Mouse (Mus musculus): Measurements from ENCODE around the gene Eddm3b. TPM values are rescaled to one million over a fixed set of nuclear protein-coding genes. Genes with fewer than 3 reads are reported as not detected.
A peak's percentile ranks its signal among the peaks of the same experiment; 100 is the strongest.
"Not testable (repeated sequence)": the region's sequence is repeated elsewhere in the genome, so short reads cannot be mapped to it uniquely, and the experiment has no call there.

Gene Eddm3b
- total RNA-seq, 2 experiments from 2014 or later: not detected

DNA sequence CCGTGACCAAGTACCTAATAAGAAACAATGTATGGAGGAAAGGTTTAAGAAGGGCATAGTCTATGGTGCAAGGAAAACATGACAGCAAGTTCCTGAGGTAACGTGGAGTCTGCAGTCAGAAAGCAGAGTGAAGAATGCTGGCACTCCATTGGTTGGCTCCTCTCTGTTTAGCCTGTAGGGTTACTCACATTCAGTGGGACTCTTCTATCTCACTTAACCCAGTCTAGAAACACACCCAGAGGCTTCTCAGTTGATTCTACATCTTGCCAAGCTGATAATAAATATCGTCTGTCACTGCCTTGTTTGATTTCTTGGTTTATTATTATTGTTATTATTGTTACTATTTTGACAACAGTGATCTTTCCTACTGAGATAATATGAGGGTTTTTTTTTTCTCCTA is 28.3 kb downstream of the Eddm3b start:
- DNase-seq (ENCODE audit: low spot score in 2 of 2): no peak

DNA sequence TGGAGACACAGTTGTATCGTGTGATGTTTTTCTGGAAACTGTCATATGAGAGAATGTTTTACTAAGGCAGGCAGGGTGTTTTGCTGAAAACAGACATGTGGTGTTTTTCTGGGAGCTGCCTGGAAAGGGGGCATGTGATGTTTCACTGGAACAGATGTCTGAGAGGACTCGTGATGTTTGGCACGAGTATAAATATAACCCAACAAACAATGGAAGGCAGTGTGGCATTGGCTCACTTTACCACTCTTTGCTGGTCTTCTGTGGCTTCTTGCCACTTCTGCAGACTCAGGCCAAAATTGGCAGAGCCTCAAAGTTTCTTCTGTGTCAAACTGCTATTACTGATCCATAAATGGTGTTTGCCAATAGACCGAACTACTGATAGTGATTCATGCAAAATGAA is 29.1 kb downstream of the Eddm3b start:
- peak; percentile 28 to 40 for DNase-seq (ENCODE audit: low spot score in 2 of 2)

- no peak for DNase-seq (ENCODE audit: low spot score in 2 of 2)
These were observed 29.7 kb downstream of the Eddm3b start for GRCm38 (mm10) chr14:51143937-51144336.

GRCm38 (mm10) chr14:51144451-51144850 is 30.2 kb downstream of the Eddm3b start:
- DNase-seq (ENCODE audit: low spot score in 2 of 2): no peak

GRCm38 (mm10) chr14:51145521-51145920 is 31.3 kb downstream of the Eddm3b start:
- no peak for DNase-seq (ENCODE audit: low spot score in 2 of 2)

- DNase-seq (ENCODE audit: low spot score in 2 of 2): no peak
These were observed 32.5 kb downstream of the Eddm3b start, which contains the start of gene Rnase1 for GRCm38 (mm10) chr14:51146685-51147084. TSS of gene Rnase1 (minus strand) at chr14:51146785.

GRCm38 (mm10) chr14:51148006-51148405 is 33.8 kb downstream of the Eddm3b start:
- DNase-seq (ENCODE audit: low spot score in 2 of 2): no peak

GRCm38 (mm10) chr14:51149164-51149563 is 34.9 kb downstream of the Eddm3b start:
- DNase-seq (ENCODE audit: low spot score in 2 of 2): no peak

DNA sequence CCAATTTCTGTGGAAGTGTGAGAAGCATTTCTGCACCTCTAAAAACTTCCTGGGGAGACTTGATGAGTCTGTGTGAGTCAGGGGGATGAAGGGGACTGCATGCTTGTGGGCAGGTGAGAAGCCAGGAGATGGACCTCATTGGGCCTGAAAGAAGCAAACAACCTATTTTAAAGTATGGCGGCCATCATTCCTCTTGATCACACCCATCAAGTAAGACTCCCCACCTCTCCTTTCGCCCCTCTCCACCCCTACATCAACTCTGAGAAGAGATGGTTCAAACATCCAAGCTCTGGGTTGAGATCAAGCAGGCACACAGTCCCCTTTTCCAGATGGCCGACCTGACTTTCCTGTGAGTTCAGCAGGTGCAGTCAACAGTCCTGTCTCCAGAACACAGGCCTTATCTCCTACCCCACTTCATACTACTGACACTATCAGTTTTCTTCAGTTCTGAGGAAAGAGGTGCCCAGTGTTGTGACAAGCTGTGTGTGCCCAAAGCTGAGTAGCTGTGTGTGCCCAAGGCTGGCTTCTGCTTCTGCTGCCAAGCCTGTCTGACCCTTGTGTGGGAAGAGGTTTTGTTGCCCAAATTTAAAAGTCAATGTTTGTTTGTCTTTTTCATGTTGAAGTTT is 36.1 kb downstream of the Eddm3b start:
- no peak for DNase-seq (ENCODE audit: low spot score in 2 of 2)

GRCm38 (mm10) chr14:51152249-51152870 is 38.1 kb downstream of the Eddm3b start:
- DNase-seq (ENCODE audit: low spot score in 2 of 2): no peak

DNA sequence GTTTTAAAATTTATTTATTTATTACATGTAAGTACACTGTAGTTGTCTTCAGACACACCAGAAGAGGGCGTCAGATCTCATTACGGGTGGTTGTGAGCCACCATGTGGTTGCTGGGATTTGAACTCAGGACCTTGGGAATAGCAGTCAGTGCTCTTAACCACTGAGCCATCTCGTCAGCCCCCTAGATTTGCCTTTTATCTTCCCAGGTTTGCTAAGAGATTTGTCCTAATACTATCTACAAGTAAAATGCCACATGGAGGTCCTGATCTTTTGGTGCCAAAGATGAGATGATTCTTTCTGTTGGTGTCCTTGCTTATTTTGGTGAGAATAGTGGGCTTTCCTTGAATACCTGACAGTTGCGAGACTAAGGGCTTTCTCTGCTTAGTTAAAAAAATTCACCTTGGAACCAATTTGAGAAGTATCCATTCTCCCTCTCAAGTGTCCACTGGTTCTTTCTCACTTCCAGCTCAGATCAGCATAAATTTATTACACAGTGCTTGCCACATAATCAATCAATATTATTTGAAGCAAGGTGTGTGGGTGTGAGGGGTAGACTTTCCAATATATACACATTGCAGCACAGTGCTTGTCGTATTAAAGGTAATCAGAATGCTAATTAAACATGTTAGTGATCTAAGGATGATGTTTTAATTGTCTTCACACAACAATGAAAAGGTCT is 42.0 kb downstream of the Eddm3b start:
- no peak for DNase-seq (ENCODE audit: low spot score in 2 of 2)

DNA sequence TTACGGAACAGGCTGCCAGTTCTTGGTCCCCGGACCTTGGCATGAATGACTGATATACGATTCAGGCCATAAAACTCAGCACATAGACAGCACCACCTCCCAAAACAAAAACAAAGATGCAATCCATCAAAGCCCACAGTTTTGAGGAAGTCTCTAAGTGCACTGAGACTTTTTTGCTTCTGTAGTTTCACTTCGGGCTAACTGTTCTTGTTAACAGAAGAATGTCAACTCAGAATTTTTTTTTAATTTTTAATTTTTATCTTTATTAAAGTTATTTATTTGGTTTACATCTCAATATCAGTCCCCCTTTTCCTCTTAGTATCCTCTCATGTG is 42.5 kb downstream of the Eddm3b start:
- DNase-seq (ENCODE audit: low spot score in 2 of 2): no peak

- DNase-seq (ENCODE audit: low spot score in 2 of 2): no peak
These were observed 42.8 kb downstream of the Eddm3b start for GRCm38 (mm10) chr14:51157072-51157471.

DNA sequence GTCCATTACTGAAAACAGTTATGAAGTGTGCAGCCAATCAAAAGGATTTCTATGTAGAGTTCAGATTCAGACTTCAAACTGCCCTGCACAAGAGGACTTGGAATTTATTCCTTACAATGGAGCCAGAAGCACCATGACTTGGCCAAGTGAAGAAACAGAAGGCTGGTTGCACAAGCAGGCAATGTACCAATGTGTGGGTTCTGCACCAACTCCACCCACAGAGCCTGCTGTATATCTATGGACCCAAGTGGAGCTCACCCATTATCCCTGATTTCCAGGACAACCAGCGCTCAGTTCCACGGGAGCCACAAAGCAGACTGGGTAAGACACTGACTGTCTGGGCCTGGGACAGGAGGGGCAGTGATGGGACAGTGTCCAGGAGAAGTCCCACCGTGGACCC is 47.8 kb downstream of the Eddm3b start, which contains the start of gene Rnase2b:
Gene Rnase2b (plus strand): TSS at position 285 of the 400 bp plus-strand sequence.
- DNase-seq (ENCODE audit: low spot score in 2 of 2): peak in 1 of 2 experiments; percentile 67

DNA sequence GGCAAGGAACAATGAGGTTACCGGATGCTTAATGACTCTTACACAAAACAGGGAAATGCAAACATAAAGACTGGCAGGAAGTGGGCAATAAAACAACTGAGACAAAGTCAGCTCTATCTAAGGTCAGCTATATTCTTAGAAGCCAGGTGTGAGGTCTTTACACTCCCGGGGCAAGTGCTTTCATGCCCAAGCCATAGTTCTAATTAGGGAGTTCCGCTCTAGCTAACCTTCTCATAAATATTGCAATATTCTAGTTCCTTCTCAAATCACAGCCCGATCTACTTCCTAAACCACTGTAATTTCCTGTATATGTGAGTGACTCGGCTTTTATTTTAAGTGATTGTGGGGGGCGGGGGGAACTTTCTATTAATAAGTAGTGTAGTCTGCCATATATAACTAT is 49.1 kb downstream of the Eddm3b start:
- not testable (repeated sequence) for DNase-seq (ENCODE audit: low spot score in 2 of 2)

DNA sequence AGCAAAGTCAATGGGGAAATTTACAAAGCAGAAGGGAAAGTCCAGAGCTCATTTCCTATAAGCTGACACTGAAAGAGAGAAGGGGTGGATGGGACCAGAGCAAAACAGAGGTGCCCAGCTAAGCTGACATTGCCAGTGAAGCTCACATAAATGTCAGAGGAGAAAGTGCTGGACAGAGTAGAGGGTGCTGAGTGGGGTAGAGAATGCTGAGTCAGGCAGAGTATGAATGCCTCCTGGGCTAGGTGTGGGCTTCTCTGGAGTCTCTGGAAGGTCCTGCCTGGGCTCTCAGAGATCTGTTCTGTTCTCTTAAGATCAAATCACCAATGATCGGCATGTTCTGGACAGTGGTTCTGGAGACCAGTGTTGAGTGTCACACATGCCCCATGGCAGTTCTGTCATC is 51.2 kb downstream of the Eddm3b start:
- no peak for DNase-seq (ENCODE audit: low spot score in 2 of 2)

- no peak for DNase-seq (ENCODE audit: low spot score in 2 of 2)
These were observed 51.8 kb downstream of the Eddm3b start for GRCm38 (mm10) chr14:51166068-51166467.

Other genes starting within 250 kb of the Eddm3b start
- 1 to 10 TPM; 2.7 to 6.1 TPM for gene Tep1, start 243.9 kb upstream of the Eddm3b start, total RNA-seq (2021)
- gene Klhl33, start 216.9 kb upstream of the Eddm3b start, total RNA-seq (2021): 1 to 10 TPM; 2.4 to 2.5 TPM
- 10 to 100 TPM; 30.9 to 42.8 TPM for gene Osgep, start 189.5 kb upstream of the Eddm3b start, total RNA-seq (2021)
- gene Apex1, start 189.5 kb upstream of the Eddm3b start, total RNA-seq (2021): 10 to 100 TPM; 66.3 to 71.3 TPM
- gene Pip4p1, start 183.6 kb upstream of the Eddm3b start, total RNA-seq (2021): 10 to 100 TPM; 77.4 to 86.4 TPM
- 10 to 100 TPM; 11.8 to 14.8 TPM for gene Pnp, start 183.3 kb upstream of the Eddm3b start, total RNA-seq (2021)
- 10 to 100 TPM; 11.5 to 20.3 TPM for gene Gm49342, start 169.9 kb upstream of the Eddm3b start, total RNA-seq (2021)
- under 1 TPM; 0.52 to 0.92 TPM for gene Pnp2, start 158.4 kb upstream of the Eddm3b start, total RNA-seq (2021)
- under 1 TPM; 0.24 to 0.35 TPM for gene Rnase10, start 106.7 kb upstream of the Eddm3b start, total RNA-seq (2021)
- not detected for gene Rnase9, start 72.6 kb upstream of the Eddm3b start, total RNA-seq (2021)
- not detected for gene Rnase11, start 64.3 kb upstream of the Eddm3b start, total RNA-seq (2021)
- not detected for gene Rnase12, start 56.8 kb upstream of the Eddm3b start, total RNA-seq (2021)
- not detected for gene Olfr750, start 40.0 kb upstream of the Eddm3b start, total RNA-seq (2021)
- gene Rnase4, start 23.3 kb upstream of the Eddm3b start, total RNA-seq (2021): 10 to 100 TPM; 19.8 to 20.8 TPM
- gene Ang, start 23.3 kb upstream of the Eddm3b start, total RNA-seq (2021): 1 to 10 TPM; 4.7 to 5.6 TPM
- under 1 TPM in 1 of 2 experiments, not detected in 1; 0.74 TPM for gene Rnase6, start 9.5 kb downstream of the Eddm3b start, total RNA-seq (2021)
- 1 to 10 TPM; 1.0 to 1.1 TPM for gene Rnase1, start 32.4 kb downstream of the Eddm3b start, total RNA-seq (2021)
- gene Rnase2b, start 47.8 kb downstream of the Eddm3b start, total RNA-seq (2021): not detected
- not detected for gene Ang2, start 84.7 kb downstream of the Eddm3b start, total RNA-seq (2021)
- gene Ear14, start 89.0 kb downstream of the Eddm3b start, total RNA-seq (2021): not detected
- not detected for gene Rnase2a, start 141.7 kb downstream of the Eddm3b start, total RNA-seq (2021)
- not detected for gene Gm7247, start 247.3 kb downstream of the Eddm3b start, total RNA-seq (2021)

Data from layer of hippocampus, postnatal 14 days (tissue).